Comparison of ENCODE assay signal across 8 mouse cellular contexts in genomic region chr17:35861198-35861857, GRCm38 (mm10). TPM values are rescaled to one million over a fixed set of nuclear protein-coding genes. Genes with fewer than 3 reads are reported as not detected.
DNase-seq lines count a peak whose midpoint lies in the region; ATAC-seq lines count a peak whose summit lies in the region.

Gene Nrm, plus strand, starts transcription at chr17:35861318.

- DNase-seq in MN1 (ENCODE audit: low spot score): peak; percentile 92
- peak; percentile 90 for DNase-seq in cerebellum, adult 8-10 months
- DNase-seq in forelimb bud, embryonic 11.5 days (ENCODE audit: low read depth, low spot score): peak; percentile 83
- DNase-seq in layer of hippocampus, postnatal 10 days (ENCODE audit: low spot score in 2 of 2): peak; percentile 90 to 92
- DNase-seq in lung, postnatal 25 days (ENCODE audit: low spot score): peak; percentile 93
- DNase-seq in retina, embryonic 14.5 days (ENCODE audit: low spot score): peak; percentile 89
- DNase-seq in thymus, postnatal 36 days: peak; percentile 86 to 87

- peak; percentile 71 to 90 for ATAC-seq in hematopoietic stem cell, adult 5-6 weeks (replicated peaks in 1 of 2; ENCODE audit: insufficient read depth in 1 of 2, low FRiP score in 2 of 2, low TSS enrichment in 1 of 2, low read depth in 1 of 2, poor library complexity in 2 of 2, severe bottlenecking in 2 of 2)

RNA-seq across cellular contexts. Expression of gene Nrm, which starts in this region (rescaled TPM):
- 53.1 and 73.0 TPM in 2 replicates for total RNA-seq in hematopoietic stem cell, adult 5-6 weeks (2017)
- 1 to 10 TPM; 5.2 to 5.7 TPM for total RNA-seq in layer of hippocampus, postnatal 10 days (2021)

Comparison
In these comparisons a context has a peak if more than half of its experiments do, and no peak if none do; other contexts are left out.
1. Peak in every context shown above with its lines: DNase-seq and ATAC-seq.